Mouse (Mus musculus): Measurements from ENCODE around the gene Cspg5. TPM values are rescaled to one million over a fixed set of nuclear protein-coding genes. Genes with fewer than 3 reads are reported as not detected.

Gene Cspg5
- polyA plus RNA-seq, 1 experiment from 2014 or later = 5.4 TPM

DNA sequence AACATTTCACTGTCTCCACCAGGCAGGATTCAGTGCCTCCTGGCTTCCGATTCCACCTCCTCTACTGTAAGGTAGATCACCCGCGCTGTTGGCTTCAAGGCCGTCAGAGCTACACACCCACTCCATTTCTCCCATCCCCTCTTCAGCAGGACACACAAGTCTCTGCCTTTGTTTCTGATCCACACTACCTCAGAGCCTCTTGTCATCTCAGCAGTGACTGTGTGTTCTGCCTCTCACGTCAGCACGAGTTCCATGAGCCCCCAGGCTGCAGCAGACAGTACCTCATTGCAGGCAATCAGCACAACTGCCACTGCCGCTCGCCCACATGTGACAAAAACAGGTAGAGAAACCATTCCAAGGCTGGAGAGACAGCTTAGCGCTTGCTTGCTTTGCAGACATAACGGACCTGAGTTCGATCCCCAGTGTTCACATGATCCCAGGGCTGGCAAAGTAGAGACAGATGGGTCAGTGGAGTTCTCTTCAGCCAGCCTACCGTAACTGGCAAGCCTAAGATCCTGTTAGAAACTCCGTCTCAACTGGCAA lies 50.4 kb downstream of the Cspg5 start:
- no peaks in the 10 kb centered on the region for H3K9me3 ChIP-seq
- no peak overlapping the region for H3K9ac ChIP-seq
- no peak overlapping the region for H3K4me2 ChIP-seq (replicated peaks)
- 79% methylated on average over 13 of the region's 13 CpGs for WGBS
- H3K27me3 ChIP-seq = no peaks in the 10 kb centered on the region
- no peak overlapping the region for H3K27ac ChIP-seq
- no peaks in the 10 kb centered on the region for H3K4me1 ChIP-seq
- ATAC-seq (ENCODE audit: insufficient number of reproducible peaks, insufficient read depth, low FRiP score, low TSS enrichment) = no peak
- no peak overlapping the region for H3K4me3 ChIP-seq
- no peaks in the 10 kb centered on the region for H3K36me3 ChIP-seq

GRCm38 (mm10) chr9:110294786-110295185 lies 51.2 kb downstream of the Cspg5 start:
- Histone ChIP-seq H3K9ac (no peak overlapping the region), H3K27me3 (no peaks in the 10 kb centered on the region), H3K4me1 (no peaks in the 10 kb centered on the region), H3K9me3 (no peaks in the 10 kb centered on the region), H3K4me3 (no peak overlapping the region), H3K36me3 (no peaks in the 10 kb centered on the region), H3K27ac (no peak overlapping the region), H3K4me2 (replicated peaks) (no peak overlapping the region)
- no peak for ATAC-seq (ENCODE audit: insufficient number of reproducible peaks, insufficient read depth, low FRiP score, low TSS enrichment)
- WGBS = 48% methylated on average over 3 of the region's 3 CpGs

DNA sequence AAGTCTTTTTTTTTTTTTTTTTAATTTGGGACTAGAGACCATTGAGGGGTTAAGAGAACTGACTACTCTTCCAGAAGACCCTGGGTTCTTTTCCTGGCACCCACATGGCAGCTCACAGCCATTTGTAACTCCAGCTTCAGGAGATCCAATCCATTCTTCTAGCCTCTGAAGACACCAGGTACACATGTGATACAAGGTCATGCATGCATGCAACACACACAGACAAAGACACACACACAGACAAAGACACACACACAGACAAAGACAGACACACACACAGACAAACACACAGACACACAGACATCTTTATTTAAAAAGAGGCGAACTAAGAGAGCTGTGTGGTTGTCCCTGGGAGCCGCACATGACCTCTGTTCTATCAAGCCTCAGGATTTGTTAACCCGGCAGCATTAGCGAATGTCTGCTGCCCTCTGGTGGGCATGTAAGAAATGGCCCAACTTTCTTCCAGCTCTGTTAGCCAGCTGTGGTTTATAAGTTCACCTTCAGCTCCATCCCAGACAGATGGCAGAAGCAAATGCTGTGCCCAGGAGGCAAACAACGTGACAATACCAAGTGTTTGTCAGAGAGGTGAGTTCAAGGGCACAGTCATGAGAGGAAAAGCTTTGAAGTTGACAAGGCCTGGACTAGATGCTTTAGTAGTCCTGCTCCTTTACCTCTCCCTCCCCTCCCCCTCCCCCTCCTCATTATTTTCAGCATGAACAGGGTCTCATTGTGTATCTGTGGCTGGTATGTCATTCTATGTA lies 53.5 kb downstream of the Cspg5 start:
- 0 out of 2 replicates have a peak, but pooled peaks cover 3% of the 10 kb centered on the region for H3K9me3 ChIP-seq
- no peaks in the 10 kb centered on the region for H3K36me3 ChIP-seq
- no peak overlapping the region for H3K9ac ChIP-seq
- ATAC-seq (ENCODE audit: insufficient number of reproducible peaks, insufficient read depth, low FRiP score, low TSS enrichment) = no peak
- H3K4me3 ChIP-seq = no peak overlapping the region
- WGBS = 12% methylated on average over 5 of the region's 5 CpGs
- no peaks in the 10 kb centered on the region for H3K27me3 ChIP-seq
- H3K4me2 ChIP-seq (replicated peaks) = no peak overlapping the region
- H3K4me1 ChIP-seq = no peaks in the 10 kb centered on the region
- H3K27ac ChIP-seq = no peak overlapping the region

GRCm38 (mm10) chr9:110304516-110304915 lies 60.9 kb downstream of the Cspg5 start:
- Histone ChIP-seq H3K9me3 (0 out of 2 replicates have a peak, but pooled peaks cover 3% of the 10 kb centered on the region), H3K4me1 (0 out of 2 replicates have a peak, but pooled peaks cover 2% of the 10 kb centered on the region), H3K9ac (peak overlapping the region; percentile 66), H3K36me3 (no peaks in the 10 kb centered on the region), H3K27me3 (no peaks in the 10 kb centered on the region), H3K4me3 (peak overlapping the region; percentile 57), H3K27ac (peak overlapping the region; percentile 94), H3K4me2 (replicated peaks) (peak overlapping the region; percentile 58)
- peak; percentile 32; the same call in 1 of the 2 replicates for ATAC-seq (ENCODE audit: insufficient number of reproducible peaks, insufficient read depth, low FRiP score, low TSS enrichment)
- WGBS = 4% methylated on average over 4 of the region's 4 CpGs

- peak; percentile 98 for ATAC-seq (ENCODE audit: insufficient number of reproducible peaks, insufficient read depth, low FRiP score, low TSS enrichment)
- Histone ChIP-seq H3K27me3 (no peaks in the 10 kb centered on the region), H3K27ac (peak within 1 kb of the TSS; percentile 94), H3K36me3 (peaks cover 3% of the 10 kb centered on the region), H3K9me3 (0 out of 2 replicates have a peak, but pooled peaks cover 3% of the 10 kb centered on the region), H3K4me2 (replicated peaks) (peak within 1 kb of the TSS; percentile 58), H3K4me3 (peak within 1 kb of the TSS; percentile 57), H3K9ac (peak within 1 kb of the TSS; percentile 66), H3K4me1 (0 out of 2 replicates have a peak, but pooled peaks cover 2% of the 10 kb centered on the region)
- WGBS = under 1% methylated on average over 46 of the region's 46 CpGs
Observed at GRCm38 (mm10) chr9:110304969-110305651, 61.5 kb downstream of the Cspg5 start, which contains the start of gene Elp6. Gene Elp6 (plus strand): TSS chr9:110305173.

- ATAC-seq (ENCODE audit: insufficient number of reproducible peaks, insufficient read depth, low FRiP score, low TSS enrichment) = no peak
- Histone ChIP-seq H3K4me3 (no peak overlapping the region), H3K9ac (no peak overlapping the region), H3K4me1 (0 out of 2 replicates have a peak, but pooled peaks cover 2% of the 10 kb centered on the region), H3K4me2 (replicated peaks) (peak overlapping the region; percentile 58; the same call in 1 of the 2 replicates), H3K9me3 (0 out of 2 replicates have a peak, but pooled peaks cover under 1% of the 10 kb centered on the region), H3K27me3 (no peaks in the 10 kb centered on the region), H3K36me3 (peaks cover 14% of the 10 kb centered on the region), H3K27ac (no peak overlapping the region)
- 96% methylated on average over 5 of the region's 5 CpGs for WGBS
Observed at GRCm38 (mm10) chr9:110306371-110306770, 62.8 kb downstream of the Cspg5 start.

Small RNAs within 50 kb of the gene (microRNA-seq; reads per million reads assigned to microRNA genes)
- 120 reads per million, percentile 53 among the genes with 10 or more reads in this experiment for gene Mir6236

Other genes starting within 250 kb of the Cspg5 start
- 216 and 230 TPM in 2 replicates for gene Smarcc1, start 126.1 kb upstream of the Cspg5 start, polyA plus RNA-seq (2016; fragmentation: Nextera tagmentation; extraction: Ambion mirVana)
- gene Dhx30, start 126.0 kb upstream of the Cspg5 start, polyA plus RNA-seq (2016; fragmentation: Nextera tagmentation; extraction: Ambion mirVana) = 192 and 198 TPM in 2 replicates
- gene Elp6, start 61.4 kb downstream of the Cspg5 start, polyA plus RNA-seq (2016; fragmentation: Nextera tagmentation; extraction: Ambion mirVana) = 34.3 and 38.7 TPM in 2 replicates
- gene Scap, start 89.5 kb downstream of the Cspg5 start, polyA plus RNA-seq (2016; fragmentation: Nextera tagmentation; extraction: Ambion mirVana) = 46.6 and 49.3 TPM in 2 replicates
- gene Ptpn23, start 164.4 kb downstream of the Cspg5 start, polyA plus RNA-seq (2016; fragmentation: Nextera tagmentation; extraction: Ambion mirVana) = 19.3 and 22.3 TPM in 2 replicates
- gene Ngp, start 176.0 kb downstream of the Cspg5 start, polyA plus RNA-seq (2016; fragmentation: Nextera tagmentation; extraction: Ambion mirVana) = 3.3 and 4.1 TPM in 2 replicates
- gene Klhl18, start 232.9 kb downstream of the Cspg5 start, polyA plus RNA-seq (2016; fragmentation: Nextera tagmentation; extraction: Ambion mirVana) = 10.3 and 10.9 TPM in 2 replicates
- gene Kif9, start 233.2 kb downstream of the Cspg5 start, polyA plus RNA-seq (2016; fragmentation: Nextera tagmentation; extraction: Ambion mirVana) = 1.4 and 1.5 TPM in 2 replicates

All from embryonic facial prominence, embryonic 12.5 days (tissue).